Mouse (Mus musculus) hindbrain, embryonic 11.5 days (tissue): Measurements from ENCODE around the gene Prss33. TPM values are rescaled to one million over a fixed set of nuclear protein-coding genes. Genes with fewer than 3 reads are reported as not detected.
A peak's percentile ranks its signal among the peaks of the same experiment; 100 is the strongest.
"Not testable (repeated sequence)": the region's sequence is repeated elsewhere in the genome, so short reads cannot be mapped to it uniquely, and the experiment has no call there.

Source experiments
- ATAC-seq: fragments of 200-750 bp; cut with Nextera tagmentation; 2 replicates; pipeline ENCODE4 v1.8.0; 2017; ENCODE audit warnings: mild to moderate bottlenecking, moderate TSS enrichment, moderate library complexity; ENCODE audit not compliant: low FRiP score
- DNase-seq: peaks from one replicate; pipeline ENCODE4 v3.0.0-alpha.2; 2015; ENCODE audit warnings: low spot score
- H3K27ac ChIP-seq: fragments of 300-500 bp; sonication (generic); 2 replicates; pipeline ENCODE4 v1.5.1; 2014; ENCODE audit warnings: mild to moderate bottlenecking, low read depth, low read length
- H3K27me3 ChIP-seq: fragments of 300-500 bp; sonication (generic); 2 replicates; pipeline ENCODE4 v1.6.1; 2014; ENCODE audit warnings: mild to moderate bottlenecking, low read length, moderate library complexity, mixed read lengths; ENCODE audit not compliant: control insufficient read depth, insufficient read depth
- H3K36me3 ChIP-seq: fragments of 300-500 bp; sonication (generic); 2 replicates; pipeline ENCODE4 v1.6.1; 2014; ENCODE audit warnings: mild to moderate bottlenecking, low read length, moderate library complexity, mixed read lengths; ENCODE audit not compliant: control insufficient read depth, insufficient read depth
- H3K4me1 ChIP-seq: fragments of 300-500 bp; sonication (generic); replicated peaks from 2 replicates; pipeline ENCODE4 v1.6.1; 2014; ENCODE audit warnings: low read length, mixed read lengths; ENCODE audit not compliant: control insufficient read depth, insufficient read depth
- H3K4me2 ChIP-seq: fragments of 300-500 bp; sonication (generic); replicated peaks from 2 replicates; pipeline ENCODE4 v1.6.1; 2014; ENCODE audit warnings: mild to moderate bottlenecking, low read depth, low read length
- H3K4me3 ChIP-seq: fragments of 300-500 bp; sonication (generic); 2 replicates; pipeline ENCODE4 v1.5.1; 2014; ENCODE audit warnings: low read depth, low read length
- H3K9ac ChIP-seq: fragments of 300-500 bp; sonication (generic); 2 replicates; pipeline ENCODE4 v1.6.1; 2014; ENCODE audit warnings: low read depth, low read length
- H3K9me3 ChIP-seq: fragments of 300-500 bp; sonication (generic); 2 replicates; pipeline ENCODE4 v1.6.1; 2016; ENCODE audit warnings: low read length; ENCODE audit not compliant: control insufficient read depth
- WGBS: fragments of 180-500 bp; shearing (Covaris S2); extraction: QIAGEN DNeasy Blood & Tissue Kit; methylation state at CpG from one replicate; pipeline ENCODE4 v1.1.7; 2014; 5-methylcytosine and 5-hydroxymethylcytosine counted together
- polyA plus RNA-seq: library from polyadenylated mRNA; unstranded; fragments of >200 nt; fragmentation: Nextera tagmentation; extraction: Ambion mirVana; gene quantifications from 2 replicates; pipeline ENCODE4 v1.2.1, GENCODE M21; 2014

Prss33 gene
- 0.14 TPM in 1 of 2 replicates, not detected in the other for polyA plus RNA-seq

- Histone ChIP-seq H3K4me3 (no peak within 1 kb of the TSS), H3K4me2 (no peak within 1 kb of the TSS), H3K27ac (no peak within 1 kb of the TSS), H3K27me3 (no peaks in the 10 kb centered on the region), H3K4me1 (no peaks in the 10 kb centered on the region), H3K9me3 (no peaks in the 10 kb centered on the region), H3K36me3 (no peaks in the 10 kb centered on the region), H3K9ac (no peak within 1 kb of the TSS)
- ATAC-seq (no peak), DNase-seq (no peak)
- WGBS: 79% methylated on average over 8 of the region's 8 CpGs
These were observed at the start of gene Prss33 for GRCm38 (mm10) chr17:23836006-23836575. Gene Prss33, minus strand, starts transcription at chr17:23836056.

DNA sequence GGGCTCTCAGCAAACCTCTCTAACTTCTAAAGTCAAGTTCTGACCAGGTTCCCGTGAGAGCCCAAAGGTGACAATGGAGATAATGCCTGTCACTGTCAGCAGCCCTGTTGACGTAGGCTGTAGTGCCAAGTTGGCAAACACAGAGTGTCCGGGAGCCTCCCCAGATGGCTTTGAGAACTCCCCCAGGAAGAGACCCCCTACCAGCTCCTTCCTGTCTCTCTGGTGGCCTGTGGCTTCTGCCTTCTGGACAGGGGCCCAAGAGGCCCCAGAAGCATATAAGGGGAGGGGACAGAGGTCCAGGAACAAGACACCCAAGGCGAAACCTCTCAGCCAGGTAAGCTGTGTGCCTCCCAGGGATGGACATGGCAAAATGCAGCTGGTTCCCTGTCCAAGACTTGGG, 44.7 kb upstream of the Prss33 start, which contains the start of the genes Dcpp1 and Dcpp2:
Gene Dcpp1 (plus strand): TSS at position 301 of the 400 bp plus-strand sequence.
Gene Dcpp2 (plus strand): TSS at position 305 of the 400 bp plus-strand sequence.
- not testable (repeated sequence) for H3K9ac ChIP-seq, H3K27me3 ChIP-seq, H3K4me3 ChIP-seq, H3K9me3 ChIP-seq, H3K36me3 ChIP-seq, H3K4me1 ChIP-seq, ATAC-seq, H3K4me2 ChIP-seq, DNase-seq, H3K27ac ChIP-seq
- WGBS: 73% methylated on average over 4 of the region's 4 CpGs

GRCm38 (mm10) chr17:23877166-23877565, 41.3 kb upstream of the Prss33 start:
- WGBS: 86% methylated on average over 2 of the region's 2 CpGs
- ATAC-seq (no peak), DNase-seq (no peak)
- Histone ChIP-seq H3K4me3 (no peak overlapping the region), H3K4me2 (no peak overlapping the region), H3K27me3 (no peaks in the 10 kb centered on the region), H3K36me3 (no peaks in the 10 kb centered on the region), H3K9ac (no peak overlapping the region), H3K27ac (no peak overlapping the region), H3K4me1 (no peaks in the 10 kb centered on the region), H3K9me3 (no peaks in the 10 kb centered on the region)

DNA sequence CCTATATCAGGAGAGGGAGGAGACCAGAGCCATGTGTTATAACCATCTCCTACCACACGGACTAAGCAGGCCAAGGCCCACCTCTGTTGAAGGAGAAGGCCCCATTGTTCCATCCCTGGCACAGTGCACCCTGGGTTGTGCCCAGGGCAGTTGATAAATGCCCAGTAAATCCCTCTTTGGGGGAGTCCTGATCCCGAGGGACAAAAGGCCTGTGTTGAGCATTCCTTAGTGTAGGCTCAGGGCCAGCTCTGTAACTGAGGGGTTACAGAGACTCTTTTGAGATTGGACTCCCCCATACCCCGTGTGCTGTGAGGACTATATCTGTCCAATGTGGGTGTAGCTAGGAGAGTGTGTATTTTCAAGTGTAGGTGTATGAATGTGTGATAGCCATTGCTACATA, 40.9 kb upstream of the Prss33 start:
- no peak overlapping the region for H3K27ac ChIP-seq
- DNase-seq (no peak), ATAC-seq (no peak)
- H3K4me2 ChIP-seq: no peak overlapping the region
- no peaks in the 10 kb centered on the region for H3K4me1 ChIP-seq
- no peaks in the 10 kb centered on the region for H3K36me3 ChIP-seq
- no peaks in the 10 kb centered on the region for H3K9me3 ChIP-seq
- WGBS: 71% methylated on average over 3 of the region's 3 CpGs
- no peak overlapping the region for H3K9ac ChIP-seq
- H3K27me3 ChIP-seq: no peaks in the 10 kb centered on the region
- no peak overlapping the region for H3K4me3 ChIP-seq

DNA sequence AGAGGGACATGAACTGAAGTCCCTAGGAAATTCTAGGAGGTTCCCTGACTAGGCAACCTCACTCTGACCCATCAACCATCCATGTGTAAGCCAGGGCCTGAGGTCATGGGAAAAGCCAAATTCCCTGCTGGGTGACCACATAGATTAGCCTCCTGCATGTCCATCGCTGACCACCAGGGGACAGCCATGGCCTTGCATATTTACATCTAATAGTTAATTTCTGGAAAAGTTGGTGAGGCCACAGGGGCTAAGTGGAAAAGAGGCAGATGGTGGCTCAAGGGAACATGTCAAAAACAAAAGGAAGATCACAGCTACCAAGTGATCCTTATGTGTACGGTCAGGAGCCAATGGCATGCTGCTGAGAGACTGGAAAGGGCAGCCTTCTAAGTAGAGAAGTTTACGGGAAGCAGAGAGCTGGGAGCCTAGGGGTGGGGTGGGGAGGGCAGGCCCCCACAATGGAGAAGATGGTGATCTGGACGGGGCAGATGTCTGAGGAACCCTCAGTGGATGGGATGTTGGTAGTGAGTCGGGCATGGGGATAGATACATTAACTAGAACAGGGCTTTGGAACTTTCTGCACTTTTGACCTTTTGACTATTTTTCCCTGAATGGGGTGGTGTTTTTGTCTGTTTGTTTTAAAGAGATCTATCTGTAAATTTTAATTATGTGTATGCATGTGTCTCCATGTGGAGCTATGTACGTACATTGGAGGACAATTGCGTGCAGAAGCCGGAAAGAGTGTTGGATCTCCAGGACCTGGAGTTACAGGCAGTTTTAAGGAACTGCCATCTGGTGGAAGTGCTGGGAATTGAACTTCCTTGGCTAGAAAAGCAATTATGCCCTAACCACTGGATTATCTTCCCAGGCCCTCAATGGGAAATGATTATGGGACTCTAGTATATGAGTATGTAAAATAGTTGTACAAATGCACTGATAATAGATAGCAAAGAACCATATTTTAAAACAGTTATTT, 38.3 kb upstream of the Prss33 start:
- H3K4me1 ChIP-seq: no peaks in the 10 kb centered on the region
- no peak overlapping the region for H3K4me3 ChIP-seq
- no peaks in the 10 kb centered on the region for H3K27me3 ChIP-seq
- no peak overlapping the region for H3K27ac ChIP-seq
- DNase-seq: peak; percentile 69
- no peaks in the 10 kb centered on the region for H3K36me3 ChIP-seq
- H3K4me2 ChIP-seq: no peak overlapping the region
- WGBS: 56% methylated on average over 8 of the region's 8 CpGs
- H3K9me3 ChIP-seq: no peaks in the 10 kb centered on the region
- no peak overlapping the region for H3K9ac ChIP-seq
- ATAC-seq: peak; percentile 45; the same call in 1 of the 2 replicates

- Histone ChIP-seq H3K4me2 (no peak overlapping the region), H3K36me3 (no peaks in the 10 kb centered on the region), H3K27ac (no peak overlapping the region), H3K4me1 (no peaks in the 10 kb centered on the region), H3K4me3 (no peak overlapping the region), H3K27me3 (no peaks in the 10 kb centered on the region), H3K9ac (no peak overlapping the region), H3K9me3 (no peaks in the 10 kb centered on the region)
- 92% methylated on average over 11 of the region's 11 CpGs for WGBS
- ATAC-seq: no peak
- no peak for DNase-seq
These were observed 32.7 kb upstream of the Prss33 start for GRCm38 (mm10) chr17:23868513-23868912.

DNA sequence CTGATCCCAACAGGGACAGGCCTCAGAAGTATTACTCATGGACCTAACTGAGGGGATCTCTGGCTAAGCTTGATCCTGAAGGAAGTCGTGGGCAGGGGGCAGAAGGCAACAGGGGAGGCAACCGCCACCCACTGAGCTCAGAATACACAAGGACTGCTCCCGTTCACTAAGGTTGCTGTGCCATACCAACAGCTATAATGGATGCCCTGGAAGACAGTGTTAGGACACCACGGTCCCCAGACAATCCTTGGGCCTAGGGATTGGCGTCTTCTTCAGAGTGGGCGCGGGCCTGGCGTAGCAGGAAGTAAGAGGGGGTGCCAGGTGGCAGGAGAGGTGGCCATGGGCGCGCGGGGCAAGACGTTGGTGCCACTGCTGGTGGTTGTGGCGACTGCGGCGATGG, 31.9 kb upstream of the Prss33 start, which contains the start of gene Prss21:
Gene Prss21 (plus strand): TSS at position 301 of the 400 bp plus-strand sequence.
- H3K27ac ChIP-seq: no peak within 1 kb of the TSS
- ATAC-seq: no peak
- WGBS: 77% methylated on average over 15 of the region's 15 CpGs
- no peaks in the 10 kb centered on the region for H3K9me3 ChIP-seq
- DNase-seq: no peak
- H3K4me2 ChIP-seq: no peak within 1 kb of the TSS
- no peaks in the 10 kb centered on the region for H3K27me3 ChIP-seq
- no peaks in the 10 kb centered on the region for H3K4me1 ChIP-seq
- no peaks in the 10 kb centered on the region for H3K36me3 ChIP-seq
- no peak within 1 kb of the TSS for H3K9ac ChIP-seq
- no peak within 1 kb of the TSS for H3K4me3 ChIP-seq

DNA sequence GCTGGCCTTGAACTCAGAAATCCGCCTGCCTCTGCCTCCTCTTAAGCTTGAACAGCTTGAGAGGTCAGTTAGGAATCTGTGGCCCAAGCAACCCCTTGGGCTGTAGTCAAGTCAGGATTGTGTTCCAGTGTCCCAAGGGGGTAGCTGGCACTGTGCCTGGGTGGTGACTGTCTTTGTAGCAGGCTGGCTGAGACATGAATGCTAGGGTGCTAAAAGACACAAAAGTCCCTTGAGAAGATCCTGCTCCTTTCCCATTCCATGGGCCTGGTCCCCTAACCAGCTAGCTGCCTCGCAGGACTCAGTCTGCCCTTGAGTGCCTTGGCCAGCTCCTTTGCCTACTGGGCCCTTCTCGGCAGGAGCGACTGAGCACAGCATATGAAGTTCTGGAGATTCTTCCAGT, 27.1 kb upstream of the Prss33 start:
- Histone ChIP-seq H3K9me3 (no peaks in the 10 kb centered on the region), H3K27ac (no peak overlapping the region), H3K4me1 (no peaks in the 10 kb centered on the region), H3K4me3 (no peak overlapping the region), H3K27me3 (no peaks in the 10 kb centered on the region), H3K36me3 (no peaks in the 10 kb centered on the region), H3K4me2 (no peak overlapping the region), H3K9ac (no peak overlapping the region)
- no peak for DNase-seq
- no peak for ATAC-seq
- WGBS: 85% methylated on average over 4 of the region's 4 CpGs
